Mouse (Mus musculus) liver, adult 2 months (tissue): ENCODE measurements around the gene Ube4a. TPM values are rescaled to one million over a fixed set of nuclear protein-coding genes. Genes with fewer than 3 reads are reported as not detected.
A peak's percentile ranks its signal among the peaks of the same experiment; 100 is the strongest.

Source experiments
- DNase-seq: peaks from one replicate; pipeline ENCODE4 v3.0.0-alpha.2; 2011; ENCODE audit warnings: low read depth, low spot score; ENCODE audit errors: extremely low read depth
- H3K27ac ChIP-seq: fragments of 200-500 bp; replicated peaks from 2 replicates; pipeline ENCODE4 v1.5.1; 2012; ENCODE audit warnings: low read depth, mild to moderate bottlenecking, control low read depth, inconsistent platforms, low read length; ENCODE audit not compliant: insufficient read depth
- H3K27me3 ChIP-seq: fragments of 200-500 bp; 2 replicates; pipeline ENCODE4 v1.6.1; 2012; ENCODE audit warnings: mild to moderate bottlenecking, moderate library complexity, low read length, inconsistent platforms; ENCODE audit not compliant: control insufficient read depth, insufficient read depth
- H3K36me3 ChIP-seq: fragments of 200-500 bp; 2 replicates; pipeline ENCODE4 v1.6.1; 2012; ENCODE audit warnings: low read length, inconsistent platforms; ENCODE audit not compliant: control insufficient read depth, insufficient read depth
- H3K4me1 ChIP-seq: fragments of 200-500 bp; 2 replicates; pipeline ENCODE4 v1.6.1; 2011; ENCODE audit warnings: low read length; ENCODE audit not compliant: control insufficient read depth, insufficient read depth
- H3K4me3 ChIP-seq: fragments of 200-500 bp; 2 replicates; pipeline ENCODE4 v1.5.1; 2011; ENCODE audit warnings: low read depth, mild to moderate bottlenecking, control low read depth, low read length, moderate library complexity; ENCODE audit not compliant: insufficient read depth
- H3K79me2 ChIP-seq: fragments of 200-500 bp; 2 replicates; pipeline ENCODE4 v1.6.1; 2012; ENCODE audit warnings: inconsistent platforms, mild to moderate bottlenecking, low read length, moderate library complexity; ENCODE audit not compliant: control insufficient read depth, insufficient read depth
- H3K9ac ChIP-seq: fragments of 200-500 bp; 2 replicates; pipeline ENCODE4 v1.6.1; 2012; ENCODE audit warnings: low read depth, mild to moderate bottlenecking, control low read depth, inconsistent platforms, low read length
- CTCF ChIP-seq: fragments of 200-500 bp; IDR thresholded peaks from 2 replicates; pipeline ENCODE4 v1.5.1; 2011; ENCODE audit warnings: low read depth, low read length, control low read depth
- POLR2A ChIP-seq: fragments of 200-500 bp; IDR thresholded peaks from 2 replicates; pipeline ENCODE4 v1.6.1; 2011; ENCODE audit warnings: low read length, control low read depth; ENCODE audit not compliant: insufficient read depth; ENCODE audit errors: extremely low read depth
- WGBS: fragments of 180-500 bp; shearing (Covaris S2); methylation state at CpG from one replicate; pipeline ENCODE4 v1.1.7; 2018; 5-methylcytosine and 5-hydroxymethylcytosine counted together
- polyA plus RNA-seq: library from polyadenylated mRNA; depleted of rRNA; stranded (reverse); fragments of >200 nt; gene quantifications from 2 replicates; pipeline ENCODE4 v1.2.3, GENCODE M21; 2012
- total RNA-seq: library from RNA; depleted of rRNA; stranded (reverse); fragments of >200 nt; gene quantifications from 2 replicates; pipeline ENCODE4 v1.2.3, GENCODE M21; 2014

Ube4a gene
- total and polyA plus RNA-seq, 2 experiments = 11.6 to 33.6 TPM

- 84% methylated on average over 4 of the region's 4 CpGs for WGBS
- no peaks in the 10 kb centered on the region for H3K79me2 ChIP-seq
Measured at GRCm38 (mm10) chr9:44941756-44942155, 23.6 kb downstream of the Ube4a start.

GRCm38 (mm10) chr9:44921543-44921942 is 43.9 kb downstream of the Ube4a start:
- DNase-seq = no peak
- Histone ChIP-seq H3K36me3 (peaks cover 17% of the 10 kb centered on the region), H3K4me3 (no peak overlapping the region), H3K79me2 (peaks cover 9% of the 10 kb centered on the region), H3K4me1 (peaks cover 7% of the 10 kb centered on the region), H3K9ac (no peak overlapping the region), H3K27ac (no peak overlapping the region), H3K27me3 (no peaks in the 10 kb centered on the region)
- WGBS = 73% methylated on average over 2 of the region's 2 CpGs
- TF ChIP-seq CTCF (no peak), POLR2A (no peak)

More at GRCm38 (mm10) chr9:44941756-44942155, 23.6 kb downstream of the Ube4a start:
- H3K36me3 ChIP-seq = peaks cover 89% of the 10 kb centered on the region
- no peak overlapping the region for H3K4me3 ChIP-seq
- H3K27me3 ChIP-seq = no peaks in the 10 kb centered on the region
- TF ChIP-seq POLR2A = no peak
- TF ChIP-seq CTCF = no peak
- H3K27ac ChIP-seq = no peak overlapping the region
- H3K9ac ChIP-seq = no peak overlapping the region
- DNase-seq = no peak
- H3K4me1 ChIP-seq = peaks cover 3% of the 10 kb centered on the region; the same call in 1 of the 2 replicates

GRCm38 (mm10) chr9:44921123-44921468 is 44.3 kb downstream of the Ube4a start:
- H3K79me2 ChIP-seq = peaks cover 9% of the 10 kb centered on the region
- DNase-seq = no peak
- under 1% methylated on average over 8 of the region's 8 CpGs for WGBS
- H3K4me3 ChIP-seq = peak overlapping the region; percentile 61
- H3K4me1 ChIP-seq = peaks cover 7% of the 10 kb centered on the region
- peak overlapping the region; percentile 64 for H3K9ac ChIP-seq
- TF ChIP-seq CTCF (no peak), POLR2A (no peak)
- H3K27ac ChIP-seq = peak overlapping the region; percentile 59
- peaks cover 14% of the 10 kb centered on the region; the same call in 1 of the 2 replicates for H3K36me3 ChIP-seq
- no peaks in the 10 kb centered on the region for H3K27me3 ChIP-seq

GRCm38 (mm10) chr9:44920374-44921122 is 44.9 kb downstream of the Ube4a start, which contains the start of gene Atp5l:
Atp5l (minus strand) TSS chr9:44920742.
- peak; percentile 93 for DNase-seq
- Histone ChIP-seq H3K79me2 (peaks cover 9% of the 10 kb centered on the region), H3K4me3 (peak within 1 kb of the TSS; percentile 99), H3K9ac (peak within 1 kb of the TSS; percentile 99), H3K27ac (peak within 1 kb of the TSS; percentile 97), H3K27me3 (no peaks in the 10 kb centered on the region), H3K36me3 (peaks cover 11% of the 10 kb centered on the region), H3K4me1 (peaks cover 7% of the 10 kb centered on the region)
- under 1% methylated on average over 48 of the region's 48 CpGs for WGBS
- peak; percentile 47; the same call in 1 of the 2 replicates for TF ChIP-seq POLR2A
- no peak for TF ChIP-seq CTCF

- Histone ChIP-seq H3K9ac (peak overlapping the region; percentile 55; the same call in 1 of the 2 replicates), H3K27me3 (no peaks in the 10 kb centered on the region), H3K4me3 (peak overlapping the region; percentile 99), H3K4me1 (peaks cover 7% of the 10 kb centered on the region), H3K36me3 (peaks cover 13% of the 10 kb centered on the region), H3K79me2 (peaks cover 13% of the 10 kb centered on the region), H3K27ac (no peak overlapping the region; the same call in 1 of the 2 replicates)
- WGBS = 17% methylated on average over 2 of the region's 2 CpGs
- DNase-seq = no peak
- TF ChIP-seq POLR2A (no peak), CTCF (no peak)
Measured at GRCm38 (mm10) chr9:44919606-44920005, 45.8 kb downstream of the Ube4a start.

- WGBS = 22% methylated on average over 1 of the region's 1 CpGs
Measured at GRCm38 (mm10) chr9:44916196-44916595, 49.2 kb downstream of the Ube4a start.

More at GRCm38 (mm10) chr9:44916196-44916595, 49.2 kb downstream of the Ube4a start:
- peaks cover 20% of the 10 kb centered on the region for H3K36me3 ChIP-seq
- H3K4me3 ChIP-seq = no peak overlapping the region
- no peak overlapping the region for H3K9ac ChIP-seq
- no peak for TF ChIP-seq POLR2A
- TF ChIP-seq CTCF = peak; percentile 64
- DNase-seq = peak; percentile 31
- H3K27me3 ChIP-seq = no peaks in the 10 kb centered on the region
- H3K27ac ChIP-seq = no peak overlapping the region
- H3K4me1 ChIP-seq = peaks cover 7% of the 10 kb centered on the region
- H3K79me2 ChIP-seq = peaks cover 13% of the 10 kb centered on the region
